Mouse (Mus musculus) naive thymus-derived CD4-positive, alpha-beta T cell, adult 2 months (primary cell): ENCODE data around the gene Gigyf1.
A peak's percentile ranks its signal among the peaks of the same experiment; 100 is the strongest.

ENCODE experiments used
- DNase-seq: peaks from one replicate; pipeline ENCODE4 v3.0.0-alpha.2; 2011; ENCODE audit warnings: low read depth

Gene Gigyf1

DNA sequence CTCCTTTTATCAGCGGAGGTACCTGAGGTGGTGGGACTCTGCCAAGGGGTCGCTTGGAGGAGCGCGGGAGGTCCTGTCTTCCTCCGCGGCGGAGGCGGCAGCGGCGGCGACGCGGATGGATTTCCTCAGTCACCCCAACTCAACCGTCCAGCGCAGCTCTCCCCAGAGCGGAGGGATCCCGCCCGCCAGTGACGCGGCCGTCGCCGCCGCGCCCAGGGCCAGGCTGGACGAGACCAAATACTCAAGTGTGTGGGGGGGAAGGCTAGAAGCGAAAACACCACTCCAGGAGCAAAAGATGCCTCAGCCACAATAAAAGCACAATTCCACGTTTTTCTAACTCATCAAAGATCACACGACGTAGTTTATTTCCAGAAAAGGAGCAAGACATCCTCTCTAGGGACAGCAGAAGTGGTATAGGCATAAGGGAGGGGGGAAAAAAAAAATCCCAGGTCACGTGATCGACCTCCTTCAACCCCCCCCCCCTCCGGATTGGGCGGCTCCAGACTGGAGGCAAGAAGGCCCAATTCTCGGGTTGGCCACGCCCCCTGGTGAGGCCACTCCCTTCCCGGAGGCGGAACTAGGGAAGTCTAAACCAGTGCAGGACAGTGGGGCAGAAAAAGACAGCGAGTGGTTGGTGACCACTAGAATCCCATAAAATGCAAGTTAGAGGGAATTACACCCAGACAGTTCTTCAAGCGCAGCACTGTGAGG is 14.9 kb downstream of the Gigyf1 start, which contains the start of the genes Epo and Gnb2:
Gene Epo (minus strand): TSS at position 126 of the 711 bp plus-strand sequence.
Gene Gnb2 (minus strand): TSS at position 394 of the 711 bp plus-strand sequence.
- peak; percentile 99 for DNase-seq

DNA sequence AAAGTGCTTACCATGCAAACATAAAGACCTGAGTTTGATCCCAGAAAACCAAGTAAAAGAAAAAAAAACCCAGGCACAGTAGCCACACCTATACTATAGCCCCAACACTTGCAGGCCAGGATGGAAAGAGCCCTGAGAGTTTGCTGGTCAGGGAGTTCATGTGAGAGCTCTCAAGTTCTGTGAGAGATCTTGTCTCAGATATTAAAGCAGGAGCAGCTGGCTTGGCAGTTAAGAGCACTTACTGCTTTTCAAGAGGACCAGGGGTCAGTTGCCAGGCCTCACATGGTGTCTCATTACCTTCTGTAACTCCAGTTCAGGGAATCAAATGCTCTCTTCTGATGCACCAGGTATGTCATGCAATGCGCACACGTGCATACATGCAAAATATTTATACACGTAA is 16.4 kb downstream of the Gigyf1 start:
- no peak for DNase-seq

- DNase-seq, result no peak
Observed at GRCm38 (mm10) chr5:137535318-137535717, 17.0 kb downstream of the Gigyf1 start.

DNA sequence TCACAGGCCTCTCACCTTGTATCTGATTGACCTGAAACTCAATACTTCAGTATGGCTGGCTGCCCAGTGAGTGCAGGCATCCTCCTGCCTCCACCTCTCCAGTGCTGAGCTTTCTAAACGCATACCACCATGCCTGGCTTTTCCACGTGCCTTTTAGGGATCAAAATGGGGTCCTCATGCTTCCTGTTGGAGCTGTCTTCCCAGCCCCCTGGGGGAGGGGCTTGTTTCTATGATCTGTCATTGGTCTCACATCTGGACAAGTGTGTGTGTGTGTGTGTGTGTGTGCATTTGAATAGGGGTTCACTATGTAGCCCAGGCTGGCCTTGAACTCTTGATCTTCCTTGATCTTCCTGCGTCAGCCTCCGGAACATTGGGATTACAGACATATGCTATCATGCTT is 19.1 kb downstream of the Gigyf1 start:
- no peak for DNase-seq

GRCm38 (mm10) chr5:137539291-137539801 is 21.0 kb downstream of the Gigyf1 start:
- no peak for DNase-seq

GRCm38 (mm10) chr5:137540991-137541390 is 22.6 kb downstream of the Gigyf1 start:
- DNase-seq, result no peak

- DNase-seq, result no peak
Observed at GRCm38 (mm10) chr5:137541768-137542540, 23.6 kb downstream of the Gigyf1 start.

- no peak for DNase-seq
Observed at GRCm38 (mm10) chr5:137544926-137545325, 26.6 kb downstream of the Gigyf1 start.

GRCm38 (mm10) chr5:137545596-137545995 is 27.2 kb downstream of the Gigyf1 start:
- DNase-seq, result no peak

- DNase-seq, result no peak
Observed at GRCm38 (mm10) chr5:137549840-137550239, 31.5 kb downstream of the Gigyf1 start.

GRCm38 (mm10) chr5:137551119-137551518 is 32.8 kb downstream of the Gigyf1 start:
- DNase-seq, result peak; percentile 36

GRCm38 (mm10) chr5:137553000-137553399 is 34.7 kb downstream of the Gigyf1 start:
- no peak for DNase-seq

DNA sequence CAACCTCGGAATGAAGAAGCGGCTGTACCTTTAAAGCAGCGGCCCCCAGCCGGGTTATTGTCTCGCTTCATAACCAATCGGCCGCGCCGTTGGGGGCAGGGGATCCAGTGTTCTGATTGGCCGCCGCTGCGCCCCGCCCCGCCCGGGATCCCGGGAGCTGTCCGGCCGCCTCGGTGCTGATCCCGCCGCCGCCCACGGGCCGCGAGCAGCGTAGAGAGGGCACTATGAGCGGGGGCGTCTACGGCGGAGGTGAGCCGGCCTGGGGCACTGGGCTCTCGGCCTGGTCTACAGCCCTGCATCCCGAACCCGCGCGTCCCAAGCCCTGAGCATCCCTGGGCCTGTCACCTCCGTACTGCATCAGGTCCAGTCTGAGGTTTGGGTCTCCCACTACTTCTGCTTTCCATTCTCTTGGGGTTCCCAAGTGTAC is 35.1 kb downstream of the Gigyf1 start, which contains the start of gene Actl6b:
Gene Actl6b (plus strand): TSS at position 107 of the 427 bp plus-strand sequence.
- peak; percentile 36 for DNase-seq

- DNase-seq, result no peak
Observed at GRCm38 (mm10) chr5:137553898-137554297, 35.5 kb downstream of the Gigyf1 start.

DNA sequence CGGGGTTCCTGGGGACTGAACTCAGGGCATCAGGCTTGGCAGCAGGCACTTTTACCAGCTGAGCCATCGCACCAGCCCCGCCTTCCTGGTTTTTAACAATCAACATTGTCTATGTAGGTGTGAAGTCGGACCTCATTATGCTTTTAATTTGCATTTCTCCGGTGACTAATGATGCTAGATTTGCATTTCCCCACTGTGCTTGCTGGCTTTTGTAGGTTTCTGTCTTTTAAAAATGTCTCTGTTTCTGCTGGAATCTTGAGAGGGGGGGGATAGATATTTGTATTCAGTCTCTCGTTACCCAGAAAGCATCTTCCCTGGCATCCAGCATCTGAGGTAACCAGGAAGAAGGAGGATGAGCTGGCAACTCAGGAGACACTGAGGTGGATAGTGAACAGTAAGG is 43.2 kb downstream of the Gigyf1 start:
- no peak for DNase-seq

- no peak for DNase-seq
Observed at GRCm38 (mm10) chr5:137562965-137563364, 44.6 kb downstream of the Gigyf1 start.

GRCm38 (mm10) chr5:137565744-137566143 is 47.4 kb downstream of the Gigyf1 start:
- no peak for DNase-seq

- no peak for DNase-seq
Observed at GRCm38 (mm10) chr5:137566416-137566815, 48.1 kb downstream of the Gigyf1 start.

DNA sequence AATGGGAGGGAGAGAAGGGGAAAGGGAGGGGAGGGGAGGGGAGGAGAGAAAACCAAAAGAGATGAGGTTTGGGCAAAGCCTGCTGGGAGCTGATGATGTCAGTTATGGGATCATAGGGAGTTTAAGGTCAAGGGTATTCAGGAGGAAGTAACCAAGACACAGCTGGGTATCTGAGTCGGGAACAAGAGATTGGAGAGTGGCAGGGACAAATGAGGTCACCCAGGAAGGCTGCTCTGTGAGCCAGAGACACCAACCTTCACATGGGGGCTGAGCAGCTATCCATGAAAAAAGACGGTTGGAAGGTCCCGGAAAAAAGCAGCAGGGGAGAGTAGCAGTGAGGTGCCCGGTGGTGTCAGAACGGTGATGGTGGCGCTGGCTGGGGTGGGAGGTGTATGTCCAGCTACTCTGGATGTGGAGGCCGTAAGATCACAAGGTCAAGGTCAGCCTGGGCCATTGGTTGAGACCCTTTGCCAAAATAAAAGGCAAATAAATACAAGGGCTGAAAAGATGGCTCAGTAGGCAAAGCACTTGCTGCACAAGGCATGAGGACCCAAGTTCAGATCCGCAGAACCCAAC is 50.0 kb downstream of the Gigyf1 start:
- no peak for DNase-seq

DNA sequence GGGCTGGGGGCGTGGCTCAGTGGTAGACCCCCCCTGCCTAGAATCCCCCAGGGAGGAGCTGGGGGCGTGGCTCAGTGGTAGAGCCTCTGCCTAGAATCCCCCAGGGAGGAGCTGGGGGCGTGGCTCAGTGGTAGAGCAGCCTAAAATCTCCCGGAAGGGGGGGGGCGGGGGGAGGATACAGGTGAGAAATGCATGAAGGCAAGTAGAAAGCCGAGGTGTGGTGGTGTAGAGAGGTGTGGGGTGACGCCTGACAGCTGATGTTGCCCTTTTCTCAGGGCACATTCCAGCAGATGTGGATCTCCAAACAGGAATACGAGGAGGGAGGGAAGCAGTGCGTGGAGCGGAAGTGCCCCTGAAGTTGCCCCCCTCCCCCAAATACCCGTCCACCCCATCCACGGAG is 50.7 kb downstream of the Gigyf1 start:
- DNase-seq, result no peak

DNA sequence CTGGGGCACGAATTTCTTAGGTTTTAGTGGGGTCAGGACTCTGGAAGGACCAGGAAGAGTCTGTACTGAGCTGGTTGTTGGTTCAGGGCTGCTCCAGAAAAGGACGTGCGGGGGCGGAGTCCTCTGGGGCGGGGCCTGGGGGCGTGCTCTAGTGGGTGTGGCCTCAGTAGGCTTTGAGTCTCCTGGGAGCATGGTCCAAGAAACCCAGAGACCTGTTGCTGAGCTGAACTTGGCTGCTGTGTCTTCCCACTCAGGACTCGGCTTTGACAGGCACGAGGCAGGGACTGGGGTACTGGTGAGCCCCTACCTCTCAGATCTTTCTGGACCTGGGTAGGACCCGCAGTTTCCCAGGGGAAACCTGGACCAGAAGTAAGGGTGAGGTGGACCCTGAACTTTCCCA is 51.3 kb downstream of the Gigyf1 start, which contains the start of gene Tfr2:
Gene Tfr2 (plus strand): TSS at position 176 of the 400 bp plus-strand sequence.
- DNase-seq, result peak; percentile 68

- DNase-seq, result peak; percentile 25
Observed at GRCm38 (mm10) chr5:137570181-137570580, 51.8 kb downstream of the Gigyf1 start.
